Mouse (Mus musculus) kidney, adult 2 months (tissue): ENCODE measurements around the gene Dock4.

ENCODE experiments used
- CTCF ChIP-seq: fragments of 200-500 bp; conservative IDR thresholded peaks from 2 replicates; pipeline ENCODE4 v1.5.1; 2011; ENCODE audit warnings: low read depth, mild to moderate bottlenecking, control low read depth, low read length, moderate library complexity, mixed read lengths; ENCODE audit not compliant: insufficient read depth, insufficient read length
- POLR2A ChIP-seq: fragments of 200-500 bp; IDR thresholded peaks from one replicate; pipeline ENCODE4 v1.6.1; 2011; ENCODE audit warnings: low read depth, low read length, control low read depth

DNA sequence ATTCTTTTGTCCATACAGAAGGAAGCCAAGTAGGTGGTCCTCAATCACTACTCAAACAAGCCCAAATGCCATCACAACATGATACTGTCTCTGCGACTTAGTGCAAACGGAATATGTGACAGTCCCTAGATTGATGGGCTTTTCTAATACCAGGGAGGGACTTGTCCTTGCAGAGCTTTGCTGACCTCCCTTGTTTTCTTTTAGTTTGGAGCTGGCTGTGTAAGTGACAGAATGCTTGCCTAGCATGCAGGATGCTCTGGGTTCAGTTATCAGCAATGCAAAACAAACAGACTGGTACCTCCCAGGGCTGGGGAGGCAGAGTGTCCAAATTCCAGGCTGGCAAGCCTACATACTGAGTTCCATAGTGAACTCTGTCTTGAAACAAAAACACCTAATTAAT lies 7.7 kb upstream of the Dock4 start:
- TF ChIP-seq CTCF (no peak), POLR2A (no peak)
